Mouse (Mus musculus) hindbrain, embryonic 15.5 days (tissue): ENCODE data around the gene Kcnj1. TPM values are rescaled to one million over a fixed set of nuclear protein-coding genes. Genes with fewer than 3 reads are reported as not detected.

Experiments
- ATAC-seq: fragments of 200-750 bp; cut with Nextera tagmentation; 2 replicates; pipeline ENCODE4 v1.8.0; 2017; ENCODE audit warnings: low read depth, moderate number of reproducible peaks, moderate TSS enrichment; ENCODE audit not compliant: low FRiP score
- H3K27ac ChIP-seq: fragments of 300-500 bp; sonication (generic); replicated peaks from 2 replicates; pipeline ENCODE4 v1.5.1; 2015; ENCODE audit warnings: mild to moderate bottlenecking, inconsistent platforms
- H3K27me3 ChIP-seq: fragments of 300-500 bp; sonication (generic); 2 replicates; pipeline ENCODE4 v1.6.1; 2015; ENCODE audit warnings: control low read depth, inconsistent platforms
- H3K36me3 ChIP-seq: fragments of 300-500 bp; sonication (generic); 2 replicates; pipeline ENCODE4 v1.6.1; 2015; ENCODE audit warnings: control low read depth, inconsistent platforms
- H3K4me1 ChIP-seq: fragments of 300-500 bp; sonication (generic); replicated peaks from 2 replicates; pipeline ENCODE4 v1.6.1; 2015; ENCODE audit warnings: control low read depth, inconsistent platforms
- H3K4me2 ChIP-seq: fragments of 300-500 bp; sonication (generic); 2 replicates; pipeline ENCODE4 v1.6.1; 2015; ENCODE audit warnings: moderate library complexity, mild to moderate bottlenecking, inconsistent platforms
- H3K4me3 ChIP-seq: fragments of 300-500 bp; sonication (generic); 2 replicates; pipeline ENCODE4 v1.5.1; 2015; ENCODE audit warnings: mild to moderate bottlenecking, inconsistent platforms
- H3K9ac ChIP-seq: fragments of 300-500 bp; sonication (generic); 2 replicates; pipeline ENCODE4 v1.6.1; 2015; ENCODE audit warnings: inconsistent platforms
- H3K9me3 ChIP-seq: fragments of 300-500 bp; sonication (generic); 2 replicates; pipeline ENCODE4 v1.6.1; 2016; ENCODE audit warnings: control low read depth, inconsistent platforms
- WGBS: fragments of 180-500 bp; shearing (Covaris S2); methylation state at CpG from one replicate; pipeline ENCODE4 v1.1.7; 2015; 5-methylcytosine and 5-hydroxymethylcytosine counted together
- polyA plus RNA-seq: library from polyadenylated mRNA; unstranded; fragments of >200 nt; fragmentation: Nextera tagmentation; extraction: Ambion mirVana; gene quantifications from 2 replicates; pipeline ENCODE4 v1.2.1, GENCODE M21; 2015

The Kcnj1 gene
- polyA plus RNA-seq, 1 experiment from 2014 or later, result not detected

GRCm38 (mm10) chr9:32425321-32425720, 53.0 kb downstream of the Kcnj1 start:
- Histone ChIP-seq H3K9ac (no peak overlapping the region), H3K4me3 (no peak overlapping the region), H3K9me3 (no peaks in the 10 kb centered on the region), H3K27ac (no peak overlapping the region), H3K4me1 (no peaks in the 10 kb centered on the region), H3K36me3 (no peaks in the 10 kb centered on the region), H3K4me2 (no peak overlapping the region), H3K27me3 (no peaks in the 10 kb centered on the region)
- 74% methylated on average over 7 of the region's 7 CpGs for WGBS
- no peak for ATAC-seq

GRCm38 (mm10) chr9:32431061-32431460, 58.8 kb downstream of the Kcnj1 start:
- Histone ChIP-seq H3K9ac (no peak overlapping the region), H3K4me3 (no peak overlapping the region), H3K4me1 (peaks cover 6% of the 10 kb centered on the region; the same call in 1 of the 2 replicates), H3K27me3 (no peaks in the 10 kb centered on the region), H3K4me2 (no peak overlapping the region), H3K9me3 (no peaks in the 10 kb centered on the region), H3K27ac (no peak overlapping the region), H3K36me3 (no peaks in the 10 kb centered on the region)
- ATAC-seq, result no peak
- 93% methylated on average over 3 of the region's 3 CpGs for WGBS

GRCm38 (mm10) chr9:32434241-32435213, 62.2 kb downstream of the Kcnj1 start:
- no peaks in the 10 kb centered on the region for H3K27me3 ChIP-seq
- no peak for ATAC-seq
- 72% methylated on average over 19 of the region's 19 CpGs for WGBS
- no peak overlapping the region for H3K27ac ChIP-seq
- H3K9ac ChIP-seq, result no peak overlapping the region
- no peaks in the 10 kb centered on the region for H3K9me3 ChIP-seq
- no peaks in the 10 kb centered on the region for H3K36me3 ChIP-seq
- peaks cover 6% of the 10 kb centered on the region; the same call in 1 of the 2 replicates for H3K4me1 ChIP-seq
- H3K4me3 ChIP-seq, result no peak overlapping the region
- no peak overlapping the region for H3K4me2 ChIP-seq

GRCm38 (mm10) chr9:32443115-32443514, 70.8 kb downstream of the Kcnj1 start:
- Histone ChIP-seq H3K27me3 (no peaks in the 10 kb centered on the region; the same call in 1 of the 2 replicates), H3K27ac (no peak overlapping the region), H3K9me3 (no peaks in the 10 kb centered on the region), H3K4me3 (no peak overlapping the region), H3K36me3 (no peaks in the 10 kb centered on the region), H3K4me1 (peaks cover 3% of the 10 kb centered on the region; the same call in 1 of the 2 replicates), H3K4me2 (no peak overlapping the region), H3K9ac (no peak overlapping the region)
- WGBS, result 78% methylated on average over 3 of the region's 3 CpGs
- ATAC-seq, result no peak

- ATAC-seq, result no peak
- no peak overlapping the region for H3K9ac ChIP-seq
Measured at GRCm38 (mm10) chr9:32443817-32444216, 71.5 kb downstream of the Kcnj1 start.

GRCm38 (mm10) chr9:32444453-32445201, 72.3 kb downstream of the Kcnj1 start:
- Histone ChIP-seq H3K4me3 (no peak overlapping the region), H3K36me3 (no peaks in the 10 kb centered on the region), H3K4me1 (peaks cover 3% of the 10 kb centered on the region; the same call in 1 of the 2 replicates), H3K27me3 (no peaks in the 10 kb centered on the region; the same call in 1 of the 2 replicates), H3K27ac (no peak overlapping the region), H3K9me3 (no peaks in the 10 kb centered on the region), H3K4me2 (no peak overlapping the region), H3K9ac (no peak overlapping the region)
- 84% methylated on average over 6 of the region's 6 CpGs for WGBS
- ATAC-seq, result no peak

More at GRCm38 (mm10) chr9:32443817-32444216, 71.5 kb downstream of the Kcnj1 start:
- Histone ChIP-seq H3K4me1 (peaks cover 3% of the 10 kb centered on the region; the same call in 1 of the 2 replicates), H3K36me3 (no peaks in the 10 kb centered on the region), H3K27ac (no peak overlapping the region), H3K27me3 (no peaks in the 10 kb centered on the region; the same call in 1 of the 2 replicates), H3K4me2 (no peak overlapping the region), H3K9me3 (no peaks in the 10 kb centered on the region), H3K4me3 (no peak overlapping the region)
- WGBS, result 33% methylated on average over 6 of the region's 6 CpGs

GRCm38 (mm10) chr9:32445789-32446188, 73.5 kb downstream of the Kcnj1 start:
- Histone ChIP-seq H3K27ac (no peak overlapping the region), H3K4me2 (no peak overlapping the region), H3K4me3 (no peak overlapping the region), H3K9ac (no peak overlapping the region), H3K36me3 (no peaks in the 10 kb centered on the region), H3K4me1 (peaks cover 6% of the 10 kb centered on the region; the same call in 1 of the 2 replicates), H3K9me3 (no peaks in the 10 kb centered on the region), H3K27me3 (no peaks in the 10 kb centered on the region; the same call in 1 of the 2 replicates)
- no peak for ATAC-seq
- 59% methylated on average over 3 of the region's 3 CpGs for WGBS

GRCm38 (mm10) chr9:32448766-32449165, 76.5 kb downstream of the Kcnj1 start:
- no peak for ATAC-seq
- Histone ChIP-seq H3K9me3 (no peaks in the 10 kb centered on the region), H3K27me3 (no peaks in the 10 kb centered on the region; the same call in 1 of the 2 replicates), H3K9ac (no peak overlapping the region), H3K36me3 (no peaks in the 10 kb centered on the region), H3K27ac (no peak overlapping the region), H3K4me2 (no peak overlapping the region), H3K4me1 (peaks cover 5% of the 10 kb centered on the region; the same call in 1 of the 2 replicates), H3K4me3 (no peak overlapping the region)
- 81% methylated on average over 5 of the region's 5 CpGs for WGBS

Other genes starting within 250 kb of the Kcnj1 start
- 0.52 and 0.77 TPM in 2 replicates for gene Kcnj5, start 28.1 kb upstream of the Kcnj1 start, polyA plus RNA-seq
- gene Fli1, start 170.4 kb downstream of the Kcnj1 start, polyA plus RNA-seq, result 8.7 TPM in 2 replicates